Mouse (Mus musculus): ENCODE data around the gene Creb3l4.

- TF ChIP-seq POLR2A (IDR thresholded peaks at IDR 0.05; ENCODE audit: low read depth, low read length) (peak; percentile 43; the same call in 1 of the 2 replicates), CTCF (IDR thresholded peaks at IDR 0.05; ENCODE audit: borderline replicate concordance, insufficient read depth, low read length) (no peak)
Measured at GRCm38 (mm10) chr3:90253653-90254418, 10.5 kb upstream of the Creb3l4 start, which contains the start of gene Crtc2.
